Mouse (Mus musculus) telencephalon, adult 2 months (tissue): ENCODE results near the gene Apoc2.
"Not testable (repeated sequence)": the region's sequence is repeated elsewhere in the genome, so short reads cannot be mapped to it uniquely, and the experiment has no call there.

Experiments used
- DNase-seq: peaks from one replicate; pipeline ENCODE4 v3.0.0-alpha.2; 2011; ENCODE audit warnings: low read depth, low spot score

Apoc2 gene

DNA sequence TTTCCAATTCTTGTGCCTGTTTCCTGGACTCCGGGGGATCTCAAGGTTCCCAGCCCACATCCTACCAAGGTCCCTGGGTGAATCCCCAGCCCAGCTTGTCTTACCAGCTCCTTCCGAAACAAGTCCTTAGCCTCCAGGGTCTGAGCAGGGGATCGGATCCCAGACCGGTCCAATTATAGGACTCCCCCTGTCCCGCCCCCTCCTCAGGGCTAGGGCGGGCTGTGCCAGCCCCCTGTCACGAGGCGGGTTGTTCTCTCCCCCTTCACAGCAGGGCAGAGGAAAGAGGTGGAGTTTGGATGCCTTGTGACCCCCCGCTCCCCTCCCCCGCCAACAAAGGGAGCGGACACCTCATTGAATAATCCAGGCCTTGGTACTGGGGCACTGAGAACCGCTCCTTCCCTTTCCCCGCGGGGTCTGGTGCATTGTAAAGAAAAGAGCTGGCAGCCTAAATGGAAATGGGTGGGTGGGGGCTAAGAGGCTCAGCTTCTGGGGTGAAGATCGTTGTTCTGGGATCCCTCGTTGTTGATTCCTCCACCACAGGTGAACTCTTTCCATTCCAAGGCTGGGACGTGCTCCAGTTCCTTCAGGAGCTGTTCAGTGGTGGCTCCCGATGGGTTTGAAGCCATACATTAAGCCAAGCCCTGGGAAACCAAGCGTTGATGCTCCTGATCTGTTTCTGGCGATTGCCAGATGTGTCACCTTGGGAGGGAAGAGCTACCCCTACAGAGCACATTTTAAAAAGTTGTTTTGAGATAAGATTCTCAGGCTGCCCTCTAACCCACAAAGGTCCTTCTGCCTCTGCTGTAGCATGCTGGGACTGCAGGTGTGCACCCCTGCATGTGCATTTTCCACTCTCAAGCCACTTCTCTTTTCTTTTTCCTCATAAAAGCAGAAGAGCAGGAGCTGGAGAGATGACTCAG, 21.4 kb upstream of the Apoc2 start, which contains the start of gene Apoe:
TSS of gene Apoe (minus strand) at position 282 of the 920 bp plus-strand sequence.
- no peak for DNase-seq

DNA sequence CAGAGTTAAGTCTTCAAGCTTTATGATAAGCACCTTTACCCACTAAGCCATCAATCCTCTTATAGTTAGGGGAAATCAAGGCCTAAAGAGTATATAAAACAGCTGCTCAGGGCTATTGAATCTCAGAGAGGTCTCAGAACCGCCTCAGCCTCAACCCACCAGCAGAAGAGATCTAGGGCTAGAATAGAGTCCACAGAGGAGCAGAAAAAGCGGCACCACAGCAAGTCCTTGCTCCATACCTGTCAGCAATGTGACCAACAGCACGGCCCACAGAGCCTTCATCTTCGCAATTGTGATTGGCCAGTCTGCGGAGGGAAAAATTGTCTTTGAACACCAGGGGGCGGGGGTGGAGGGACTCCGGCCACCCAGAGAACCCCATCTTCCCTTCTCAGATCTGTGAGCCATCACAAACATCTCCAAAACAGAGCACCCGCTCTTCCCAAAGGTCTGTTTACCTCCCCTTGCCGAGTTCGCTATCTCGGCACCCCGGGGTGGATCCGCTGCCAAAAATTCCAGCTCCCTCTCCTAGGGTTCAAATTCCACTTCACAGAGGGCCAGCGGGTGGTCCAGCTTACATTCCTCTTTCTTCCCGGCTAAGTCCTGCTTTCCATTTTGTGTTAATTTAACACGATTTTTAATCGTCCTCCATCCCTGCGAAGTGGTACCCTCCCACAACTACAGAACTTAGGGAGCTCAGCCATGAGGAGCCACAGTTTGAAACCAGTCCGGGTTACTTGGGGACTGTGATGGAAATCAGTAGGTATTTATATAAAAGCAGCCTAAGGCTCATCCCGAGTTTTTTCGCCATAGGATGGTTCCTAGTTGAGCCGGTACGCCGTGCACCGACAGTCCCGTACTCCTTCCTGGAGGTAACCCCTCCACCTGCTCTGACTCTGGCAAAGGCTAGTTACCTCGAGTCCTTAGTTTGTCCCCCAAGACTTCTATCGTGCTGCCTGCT, 20.5 kb upstream of the Apoc2 start:
- DNase-seq, result no peak

DNA sequence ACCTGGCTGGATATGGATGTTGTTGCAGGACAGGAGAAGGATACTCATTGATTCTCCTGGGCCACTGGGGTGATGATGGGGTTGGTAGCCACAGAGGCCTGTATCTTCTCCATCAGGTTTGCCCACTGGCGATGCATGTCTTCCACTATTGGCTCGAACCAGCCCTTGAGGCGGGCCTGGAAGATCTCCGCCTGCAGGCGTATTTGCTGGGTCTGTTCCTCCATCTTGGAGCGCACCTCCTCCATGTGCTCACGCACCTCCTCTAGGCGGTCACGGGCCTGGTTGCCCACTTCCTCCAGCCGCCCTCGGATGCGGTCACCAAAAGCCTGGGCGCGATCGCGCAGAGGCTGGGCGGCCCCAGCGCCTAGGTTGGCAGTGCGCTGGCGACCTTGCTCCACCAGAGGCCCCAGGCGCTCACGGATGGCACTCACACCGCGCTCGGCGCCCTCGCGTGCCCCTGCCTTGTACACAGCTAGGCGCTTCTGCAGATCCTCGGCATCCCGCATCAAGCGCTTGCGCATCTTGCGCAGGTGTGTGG, 18.7 kb upstream of the Apoc2 start:
- no peak for DNase-seq

DNA sequence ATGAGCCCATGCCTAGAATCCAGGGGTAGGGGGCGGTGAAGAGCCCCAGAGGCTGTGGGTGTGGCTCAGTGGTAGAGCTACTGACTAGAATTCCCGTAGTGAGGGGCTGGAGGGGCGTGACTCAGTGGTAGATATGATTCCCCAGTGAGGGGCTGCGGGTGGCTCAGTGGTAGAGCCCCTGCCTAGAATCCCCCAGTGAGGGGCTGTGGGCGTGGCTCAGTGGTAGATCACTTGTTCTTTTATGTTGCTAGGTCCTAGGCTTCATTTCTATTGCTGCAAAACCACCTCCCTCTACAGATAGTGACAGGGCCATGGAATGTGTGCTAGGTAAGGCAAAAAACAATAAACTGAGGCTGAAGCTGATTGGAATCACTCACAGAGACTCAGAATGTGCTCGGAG, 18.1 kb upstream of the Apoc2 start:
- no peak for DNase-seq

DNA sequence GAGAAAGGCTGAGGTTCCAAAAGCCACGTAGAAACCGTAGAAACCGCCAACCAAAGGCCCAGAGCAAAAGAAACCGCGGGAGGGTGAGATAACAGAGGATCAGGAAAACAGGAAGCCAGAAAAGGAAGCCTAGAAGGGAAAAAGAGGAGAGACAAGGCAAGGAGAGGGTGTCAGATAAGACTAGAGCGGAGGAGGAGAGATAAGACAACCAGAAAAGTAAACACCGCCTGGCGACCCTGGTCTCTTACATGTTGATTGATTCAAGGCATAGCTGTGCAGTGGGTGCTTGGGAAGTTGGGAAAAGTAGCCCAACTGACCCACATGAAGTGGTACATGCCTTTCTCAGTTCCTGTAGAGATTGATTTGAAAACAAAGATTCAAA, 17.5 kb upstream of the Apoc2 start:
- no peak for DNase-seq

DNA sequence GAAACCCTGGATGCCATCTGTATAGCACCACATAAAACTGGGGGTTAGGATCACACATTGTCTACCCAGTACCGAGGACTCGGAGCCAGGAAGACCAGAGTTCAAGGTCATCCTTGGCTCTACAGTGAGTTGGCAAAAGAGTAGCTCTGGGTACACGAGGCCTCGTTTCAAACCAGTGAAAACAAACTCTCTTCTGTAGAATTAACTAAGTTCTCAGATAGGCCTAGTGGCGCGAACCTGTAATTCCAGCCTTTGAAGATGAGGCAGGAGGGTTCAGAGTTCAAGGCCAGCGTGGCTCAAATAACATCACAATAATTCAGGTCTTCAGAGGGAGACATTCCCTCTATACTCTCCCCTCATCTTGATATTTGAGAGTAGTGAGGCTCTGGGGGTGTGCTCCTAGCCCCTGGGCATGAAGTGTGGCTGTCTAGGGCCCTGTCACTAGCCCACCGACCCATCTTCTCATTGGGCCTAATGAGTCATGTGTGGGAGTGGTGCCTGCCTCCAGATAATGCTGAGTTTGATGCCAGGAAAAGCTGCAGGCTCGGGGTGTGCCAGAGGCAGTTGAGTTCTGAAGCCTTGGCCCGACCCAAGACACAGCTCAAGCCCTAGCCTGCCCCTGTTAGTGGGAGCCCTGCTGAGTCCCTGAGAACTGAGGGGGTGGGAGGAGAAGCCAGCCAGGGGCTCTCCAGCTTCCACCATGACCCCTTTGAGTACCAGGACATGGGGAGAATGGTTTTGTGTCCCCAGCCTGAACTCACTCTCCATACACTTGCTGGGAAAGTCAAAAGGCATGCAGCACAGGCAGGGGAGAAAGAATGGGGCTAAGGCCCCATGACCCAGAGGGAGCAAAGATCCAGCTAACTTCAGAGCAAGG, 16.8 kb upstream of the Apoc2 start:
- DNase-seq, result no peak

DNA sequence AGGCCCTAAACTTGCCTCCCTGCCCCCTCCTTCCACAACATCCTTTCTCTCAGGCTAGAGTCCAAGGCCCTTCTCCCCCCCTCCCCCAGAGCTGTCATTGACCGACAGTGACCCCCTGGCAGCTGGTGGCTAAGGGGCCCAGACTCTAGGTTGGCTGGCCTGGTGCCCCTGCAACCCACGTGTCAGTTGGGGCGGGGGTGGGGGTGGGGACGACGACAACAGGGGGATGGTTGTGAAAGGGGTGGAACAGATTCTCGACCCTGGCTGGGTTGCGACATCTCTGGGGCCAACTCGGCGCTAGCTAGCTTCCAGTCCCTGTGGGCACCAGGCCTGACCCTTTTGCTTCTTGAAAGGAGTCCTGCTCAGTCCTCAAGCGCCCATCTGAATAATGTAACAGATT, 15.7 kb upstream of the Apoc2 start:
- no peak for DNase-seq

DNA sequence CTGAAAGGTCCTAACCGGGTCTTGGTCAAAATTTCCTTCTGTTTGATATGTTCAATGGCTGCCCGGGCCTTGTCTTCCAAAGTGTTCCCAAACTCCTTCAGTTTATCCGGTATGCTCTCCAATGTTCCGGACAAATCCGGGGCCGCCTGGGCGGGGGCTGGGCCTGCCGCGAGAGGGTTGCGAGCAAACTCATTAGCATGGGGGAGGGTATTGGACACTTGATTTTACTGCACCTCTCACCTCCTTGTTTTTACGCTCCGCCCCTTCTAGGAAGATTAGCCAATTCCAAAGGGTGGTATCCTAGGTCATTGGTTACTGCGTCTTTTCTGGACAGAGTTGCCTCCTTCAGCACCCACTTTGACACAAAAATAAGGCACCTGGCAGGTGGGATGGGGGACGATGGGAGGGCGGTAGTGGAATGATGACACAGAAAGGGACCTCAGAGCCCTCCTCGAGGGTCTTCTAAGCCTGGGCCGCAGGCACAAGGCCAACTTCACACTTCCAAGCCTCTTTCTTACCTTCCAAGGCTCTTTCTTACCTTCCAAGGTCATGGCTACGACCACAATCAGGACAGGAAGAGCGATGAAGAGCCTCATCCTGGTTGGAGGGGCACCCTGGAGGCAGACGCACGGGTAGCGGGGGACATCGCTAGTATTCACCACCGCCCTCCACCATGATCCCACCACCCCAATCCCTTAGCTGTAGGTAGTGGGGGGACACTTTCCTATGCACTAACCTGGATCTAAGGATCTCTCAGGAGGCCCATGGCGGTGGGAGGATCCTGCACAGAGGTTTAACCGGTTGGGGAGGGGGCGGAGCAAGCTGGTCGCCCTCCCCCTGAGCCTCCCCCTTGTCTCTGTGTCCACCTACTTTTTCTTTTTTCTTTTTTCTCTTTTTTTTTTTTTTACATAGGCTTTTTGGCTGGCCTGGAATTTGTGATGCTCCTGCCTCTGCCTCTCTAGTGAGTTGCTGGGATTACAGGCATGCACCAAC, 14.4 kb upstream of the Apoc2 start, which contains the start of gene Apoc1:
TSS of gene Apoc1 (minus strand) at position 788 of the 993 bp plus-strand sequence.
- DNase-seq, result no peak

DNA sequence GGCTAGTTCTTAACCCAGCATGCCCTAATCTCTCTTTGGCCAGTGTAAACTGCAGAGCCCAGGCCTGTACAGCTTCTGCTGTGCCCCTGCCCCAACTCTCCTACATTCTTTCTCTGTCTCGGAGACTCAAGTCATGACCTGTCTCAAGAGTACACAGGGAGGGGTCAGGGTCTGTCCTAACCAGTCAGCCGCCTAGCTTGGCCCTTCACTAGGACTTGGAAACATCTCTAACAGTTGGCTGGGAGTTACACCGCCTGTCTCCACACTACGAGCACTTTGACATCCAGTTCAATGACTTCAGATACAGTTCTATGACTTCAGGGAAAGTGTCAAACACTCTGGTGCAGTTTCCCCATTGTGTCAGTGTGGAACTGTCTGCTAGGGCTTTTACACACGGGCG, 13.7 kb upstream of the Apoc2 start:
- no peak for DNase-seq

DNA sequence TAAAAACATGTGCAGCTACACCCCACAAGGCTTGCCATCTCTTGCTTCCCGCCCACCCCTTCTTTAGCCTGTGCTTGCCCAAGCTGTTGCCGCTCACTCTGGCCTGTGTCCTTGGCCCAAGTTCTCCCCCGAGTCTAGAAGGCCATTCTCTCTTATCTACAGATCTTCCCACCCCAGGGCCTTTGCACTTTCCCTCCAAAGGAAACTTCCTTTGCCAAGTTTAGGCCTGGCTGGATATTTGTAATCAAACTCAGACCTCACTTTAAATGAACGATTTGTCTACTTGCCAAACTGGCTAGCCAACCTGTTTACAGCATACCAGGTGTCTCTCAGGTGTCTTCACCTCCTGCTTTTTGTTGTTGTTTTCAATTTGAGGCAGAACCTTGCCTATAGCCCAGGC, 13.1 kb upstream of the Apoc2 start:
- DNase-seq, result no peak

DNA sequence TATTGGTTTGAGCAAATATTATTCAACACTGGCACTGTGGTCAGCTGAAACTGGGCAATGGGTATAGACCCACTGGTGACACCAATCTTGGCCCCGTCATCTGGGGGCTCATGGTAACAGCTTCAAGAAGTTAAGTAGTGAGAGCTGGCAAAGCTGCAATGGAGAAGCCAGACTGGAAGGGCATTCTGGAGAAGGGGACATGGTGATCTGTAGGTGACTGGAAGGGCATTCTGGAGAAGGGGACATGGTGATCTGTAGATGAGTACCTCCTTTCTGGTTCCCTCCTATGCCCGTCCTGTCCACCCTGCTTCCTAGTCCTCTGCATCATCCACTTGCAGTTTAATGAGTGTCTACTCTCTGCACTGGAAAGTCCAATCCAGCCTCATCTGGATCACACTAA, 10.9 kb upstream of the Apoc2 start:
- DNase-seq, result no peak

DNA sequence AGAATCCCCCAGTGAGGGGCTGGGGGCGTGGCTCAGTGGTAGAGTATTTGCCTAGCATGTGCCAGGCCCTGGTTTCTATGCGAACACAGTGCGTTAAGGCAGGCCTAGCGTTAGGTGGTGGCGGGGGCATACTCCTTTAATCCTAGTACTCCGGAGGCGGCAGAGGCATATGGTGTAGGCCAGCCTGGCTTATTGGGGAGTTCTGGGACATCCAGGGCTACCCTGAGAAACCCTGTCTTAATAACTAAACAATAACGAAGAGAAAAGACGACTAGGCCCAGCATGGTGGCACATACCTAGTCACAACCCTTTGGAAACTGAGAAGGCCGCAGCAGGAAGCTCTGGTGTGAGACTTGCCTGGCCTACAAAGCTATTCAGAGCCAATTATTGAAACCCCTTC, 10.4 kb upstream of the Apoc2 start:
- no peak for DNase-seq

DNA sequence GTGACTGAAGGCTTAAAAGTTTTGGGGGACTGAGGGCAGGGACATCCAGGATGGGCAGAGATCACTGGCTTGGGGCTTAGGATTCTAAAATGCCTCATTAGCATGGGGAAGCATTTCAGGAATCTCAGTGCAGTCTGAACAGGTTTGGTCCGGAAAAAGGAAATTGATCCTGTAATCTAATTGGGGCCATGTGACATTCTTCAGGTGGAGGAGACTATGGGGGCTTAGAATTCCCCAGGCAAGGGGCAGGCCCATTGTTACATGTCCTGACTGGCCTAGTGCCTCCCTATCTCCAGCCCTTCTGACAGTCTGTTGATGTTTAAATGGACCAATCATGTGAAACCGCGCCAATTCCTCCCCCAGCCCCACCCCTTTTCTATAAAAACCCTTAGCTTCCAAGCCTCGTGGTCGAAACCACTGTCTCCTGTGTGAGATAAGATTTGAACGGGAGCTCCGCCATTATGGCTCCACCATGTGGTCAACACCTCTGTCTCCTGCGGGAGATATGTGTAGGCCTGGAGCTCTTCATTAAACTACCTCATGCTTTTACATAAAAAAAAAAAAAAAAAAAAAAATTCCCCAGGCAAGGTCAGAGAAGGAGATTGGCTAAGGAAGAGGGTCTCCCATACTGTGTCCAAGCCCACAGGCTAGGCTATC, 9.3 kb upstream of the Apoc2 start:
- not testable (repeated sequence) for DNase-seq

DNA sequence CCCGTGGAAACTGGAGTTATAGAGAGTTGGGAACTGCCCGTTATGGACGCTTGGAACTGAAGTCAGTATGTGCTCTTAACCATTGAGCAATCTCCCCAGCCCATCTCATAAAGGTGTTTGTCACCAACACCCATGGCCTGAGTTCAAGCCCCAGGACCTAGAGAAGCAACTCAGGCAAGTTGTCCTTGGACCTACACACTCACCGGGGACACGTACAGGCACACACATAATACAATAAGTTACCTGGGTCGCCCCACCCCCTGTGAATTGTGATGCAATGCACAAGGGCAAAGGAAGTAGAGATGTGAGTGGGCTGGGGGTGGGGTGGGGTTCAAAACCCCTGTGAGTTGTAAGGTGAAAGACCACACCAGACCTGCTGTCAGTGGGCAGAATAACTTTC, 8.8 kb upstream of the Apoc2 start:
- DNase-seq, result no peak

DNA sequence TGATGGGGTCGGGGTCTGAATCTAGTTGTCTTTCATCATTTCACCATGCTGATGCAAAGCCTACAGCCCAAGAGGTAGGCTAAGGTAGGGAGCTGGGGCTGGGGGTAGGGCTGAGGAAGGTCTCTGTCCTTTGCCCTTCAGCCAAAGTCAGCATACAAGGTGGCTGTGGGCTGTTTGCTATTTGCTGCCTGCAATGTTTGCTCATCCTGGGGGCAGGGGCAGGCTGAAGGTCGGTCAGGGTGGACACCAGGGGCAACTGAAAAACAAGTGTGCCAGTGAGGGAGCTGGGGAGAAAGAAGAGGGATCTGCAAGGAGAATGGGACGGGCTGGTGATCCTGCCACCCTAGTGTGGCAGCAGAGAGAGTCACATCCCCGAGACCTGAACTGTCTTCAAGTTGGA, 7.6 kb upstream of the Apoc2 start:
- no peak for DNase-seq

DNA sequence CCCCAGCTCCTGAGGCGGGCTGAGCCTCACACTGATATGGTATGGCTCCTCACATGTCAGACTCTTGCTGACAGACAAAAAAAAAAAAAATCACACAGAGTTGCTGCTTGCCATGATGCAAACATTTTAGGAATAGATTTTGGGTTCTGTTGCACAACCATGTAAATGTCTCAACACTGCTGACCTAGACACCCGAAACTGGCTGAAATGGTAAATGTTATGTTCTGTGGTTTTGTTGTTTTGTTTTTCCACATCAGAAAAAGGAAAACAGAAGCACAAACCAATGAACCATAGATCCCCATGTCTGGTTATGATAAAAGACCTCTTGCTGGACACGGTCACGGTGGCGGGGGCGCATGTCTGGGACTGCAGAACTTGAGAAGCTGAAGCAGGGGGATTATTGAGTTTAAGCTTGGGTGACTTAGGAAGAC, 6.0 kb upstream of the Apoc2 start:
- no peak for DNase-seq

DNA sequence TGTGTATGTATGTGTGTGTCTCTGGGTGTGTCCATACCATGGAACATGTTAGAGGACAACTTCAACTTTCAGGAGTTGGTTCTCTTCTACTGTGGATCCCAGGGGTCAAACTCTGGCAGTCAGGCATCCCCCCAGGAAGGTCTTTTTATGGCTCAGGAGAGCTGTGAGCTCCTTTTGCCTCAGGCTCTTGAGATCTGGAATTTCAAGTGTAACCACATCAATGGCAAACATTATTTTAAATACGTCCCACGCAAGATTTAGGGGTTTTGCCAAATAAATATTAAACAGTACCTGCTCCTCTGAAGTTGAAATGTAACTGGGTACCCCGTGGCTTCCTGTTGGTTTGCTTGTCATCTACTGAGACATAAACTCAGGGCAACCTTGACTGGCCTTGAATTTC, 5.2 kb upstream of the Apoc2 start:
- no peak for DNase-seq

DNA sequence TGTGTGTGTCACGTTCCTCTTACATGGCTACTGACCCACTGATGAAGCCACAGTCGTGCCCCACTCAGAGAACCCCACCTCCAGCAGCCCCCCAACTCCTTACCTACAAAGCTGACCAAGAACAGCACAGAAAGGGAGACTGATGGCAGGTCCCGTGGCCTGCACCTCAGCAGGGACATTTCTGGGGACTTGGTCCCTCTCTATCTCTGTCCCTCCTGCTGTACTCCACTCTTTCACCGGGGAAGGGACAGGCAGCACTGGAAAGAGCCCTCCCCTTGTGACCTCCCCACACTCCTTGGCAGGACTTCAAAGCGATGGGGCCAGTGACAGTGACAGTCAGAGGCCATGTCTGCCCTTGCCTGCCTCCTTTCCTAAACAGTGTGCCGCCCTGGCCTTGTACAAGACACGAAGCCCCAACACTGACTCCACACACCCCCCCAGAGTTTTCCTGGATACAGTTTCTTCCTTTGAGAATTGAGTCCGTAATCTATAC, 3.5 kb upstream of the Apoc2 start, which contains the start of the genes Gm44805 and Apoc4:
TSS of gene Gm44805 (minus strand) at position 222 of the 493 bp plus-strand sequence.
TSS of gene Apoc4 (minus strand) at position 278 of the 493 bp plus-strand sequence.
- DNase-seq, result no peak

DNA sequence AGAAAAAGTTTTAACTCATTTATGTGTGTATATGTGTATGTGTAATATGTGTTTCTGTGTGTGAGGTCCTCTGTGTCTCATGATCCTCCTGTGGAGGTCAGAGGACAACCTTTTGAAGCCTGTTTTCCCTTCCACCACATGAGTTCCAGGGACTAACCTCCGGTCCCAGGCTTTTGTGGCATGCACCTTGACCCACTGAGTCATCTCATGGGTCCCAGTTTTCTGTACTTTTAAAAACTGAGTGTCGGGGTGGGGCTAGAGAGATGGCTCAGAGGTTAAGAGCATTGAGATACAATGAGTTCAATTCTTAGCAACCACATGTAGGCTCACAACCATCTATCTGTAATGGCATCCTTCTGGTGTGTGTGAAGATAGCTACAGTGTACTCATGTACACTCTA, 3.0 kb upstream of the Apoc2 start:
- no peak for DNase-seq
